Mouse (Mus musculus): ENCODE data around the gene Tbc1d2b. TPM values are rescaled to one million over a fixed set of nuclear protein-coding genes. Genes with fewer than 3 reads are reported as not detected.

Gene Tbc1d2b
- polyA plus RNA-seq, 2 experiments, result 6.5 to 9.8 TPM

DNA sequence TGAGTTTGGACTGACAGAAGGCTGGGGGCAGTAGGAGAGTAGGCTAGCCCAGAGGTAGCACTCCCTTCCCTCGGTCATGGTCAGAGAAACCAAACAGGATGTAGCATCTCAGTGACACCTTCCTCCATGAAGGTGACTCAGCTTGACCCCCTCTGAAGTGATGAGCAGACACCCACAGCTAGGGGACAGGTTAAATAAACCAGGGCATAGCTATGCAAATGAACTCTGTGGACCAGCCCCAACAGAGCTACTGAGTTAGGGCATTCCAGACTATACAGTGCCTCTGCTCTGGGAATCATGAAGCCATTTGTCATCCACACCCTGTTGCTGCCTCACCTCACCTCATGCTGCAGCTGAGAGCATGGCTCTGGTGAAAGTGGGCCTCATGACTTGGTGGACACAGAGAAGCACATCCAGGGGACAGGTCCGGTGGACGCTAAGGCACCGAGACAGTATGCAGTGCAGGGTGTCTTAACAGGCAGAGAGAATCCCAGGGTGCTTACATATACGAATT, 36.6 kb downstream of the Tbc1d2b start:
- WGBS (ENCODE audit: insufficient replicate concordance), result 83% methylated on average over 5 of the region's 5 CpGs
- no peak for DNase-seq (ENCODE audit: low read depth in 3 of 3, low spot score in 3 of 3)
- Histone ChIP-seq H3K36me3 (replicated peaks; ENCODE audit: control insufficient read depth, insufficient read depth, low read depth) (peaks cover 16% of the 10 kb centered on the region), H3K4me2 (ENCODE audit: low read depth) (no peak overlapping the region), H3K9ac (replicated peaks) (no peak overlapping the region; the same call in 1 of the 2 replicates), H3K27me3 (ENCODE audit: control insufficient read depth, insufficient read depth, low read length) (no peaks in the 10 kb centered on the region), H3K27ac (peak overlapping the region; percentile 48), H3K4me3 (ENCODE audit: insufficient read depth in 1 of 2, low read depth in 2 of 2, low read length in 2 of 2) (no peak overlapping the region), H3K4me1 (replicated peaks; ENCODE audit: control insufficient read depth in 2 of 2, insufficient read depth in 2 of 2, low read length in 1 of 2) (peaks cover 51 to 64% of the 10 kb centered on the region in 2 experiments), H3K9me3 (ENCODE audit: control insufficient read depth, low read length) (no peaks in the 10 kb centered on the region)
- no peak for ATAC-seq (ENCODE audit: insufficient read depth)
- TF ChIP-seq EP300 (IDR thresholded peaks at IDR 0.05; ENCODE audit: low read depth) (no peak), CTCF (IDR thresholded peaks at IDR 0.05; ENCODE audit: low read depth) (no peak)

DNA sequence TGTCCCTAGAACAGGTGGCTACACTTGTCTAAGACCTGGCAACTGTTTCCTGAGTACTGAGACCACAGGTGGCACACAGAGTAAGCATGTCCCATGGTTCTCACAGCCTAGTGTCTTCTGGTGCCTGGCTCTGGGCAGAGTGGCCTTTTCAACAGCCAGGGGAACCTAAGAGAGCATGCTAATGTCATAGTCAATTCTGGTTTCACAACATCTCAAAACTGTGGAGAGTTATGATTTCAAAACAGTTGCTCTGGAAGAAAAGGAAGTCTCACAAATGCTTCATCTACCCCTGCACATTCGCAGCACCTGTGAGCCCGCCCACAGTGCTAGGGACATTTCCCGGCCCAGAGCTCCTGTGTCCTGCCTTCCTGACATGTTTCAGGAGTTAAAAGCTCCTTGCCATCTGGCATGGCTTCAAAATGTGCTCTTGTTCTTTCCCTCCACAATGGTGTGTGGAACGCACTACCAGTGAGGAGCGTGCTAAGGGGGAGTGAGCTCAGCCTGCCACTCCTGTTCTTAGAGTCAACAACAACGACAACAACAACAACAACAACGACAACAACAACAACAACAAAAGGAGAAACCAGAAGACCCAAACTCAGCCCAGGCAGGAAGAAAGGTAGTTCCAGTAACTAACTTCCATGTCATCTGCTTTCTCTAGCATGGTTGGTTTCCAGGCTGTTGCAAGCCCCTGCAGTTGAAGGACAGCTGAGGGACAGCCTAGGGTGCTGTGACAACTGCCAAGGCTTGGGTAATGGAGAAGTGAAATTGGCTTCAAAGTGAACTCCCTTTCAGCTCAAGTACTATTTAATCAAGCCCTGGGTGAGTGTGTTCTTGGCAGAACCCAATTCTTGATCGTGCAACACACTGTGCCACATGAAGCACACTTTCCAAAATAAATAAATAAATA, 37.6 kb downstream of the Tbc1d2b start:
- TF ChIP-seq EP300 (IDR thresholded peaks at IDR 0.05; ENCODE audit: low read depth) (no peak), CTCF (IDR thresholded peaks at IDR 0.05; ENCODE audit: low read depth) (no peak)
- no peak for DNase-seq (ENCODE audit: low read depth in 3 of 3, low spot score in 3 of 3)
- Histone ChIP-seq H3K4me1 (replicated peaks; ENCODE audit: control insufficient read depth in 2 of 2, insufficient read depth in 2 of 2, low read length in 1 of 2) (peaks cover 42 to 55% of the 10 kb centered on the region in 2 experiments), H3K9ac (replicated peaks) (no peak overlapping the region), H3K27me3 (ENCODE audit: control insufficient read depth, insufficient read depth, low read length) (no peaks in the 10 kb centered on the region), H3K27ac (peak overlapping the region; percentile 53), H3K9me3 (ENCODE audit: control insufficient read depth, low read length) (no peaks in the 10 kb centered on the region), H3K4me2 (ENCODE audit: low read depth) (no peak overlapping the region), H3K4me3 (ENCODE audit: insufficient read depth in 1 of 2, low read depth in 2 of 2, low read length in 2 of 2) (no peak overlapping the region), H3K36me3 (replicated peaks; ENCODE audit: control insufficient read depth, insufficient read depth, low read depth) (peaks cover 16% of the 10 kb centered on the region)
- WGBS (ENCODE audit: insufficient replicate concordance), result 81% methylated on average over 8 of the region's 8 CpGs
- ATAC-seq (ENCODE audit: insufficient read depth), result no peak

DNA sequence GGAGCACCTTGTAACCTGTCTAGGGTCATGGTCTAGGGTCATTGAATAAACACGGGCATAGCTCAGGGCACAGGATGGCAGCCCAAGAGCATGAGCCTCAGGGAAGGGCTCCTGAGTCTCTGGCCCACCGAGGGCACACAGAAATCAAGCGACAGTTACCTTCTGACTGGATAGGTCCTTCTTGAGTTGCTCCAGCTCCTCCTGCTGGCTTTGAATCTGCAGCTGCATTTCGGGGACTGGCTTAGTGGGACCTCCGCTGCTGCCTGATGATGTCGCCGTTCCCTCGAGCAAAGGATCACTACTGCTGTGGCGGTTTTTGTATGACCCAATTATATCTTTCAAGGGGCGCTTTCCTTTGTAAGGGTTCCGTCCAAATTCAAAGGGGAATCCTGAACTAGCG, 43.4 kb downstream of the Tbc1d2b start:
- 83% methylated on average over 12 of the region's 12 CpGs for WGBS (ENCODE audit: insufficient replicate concordance)
- no peak for TF ChIP-seq EP300 (IDR thresholded peaks at IDR 0.05; ENCODE audit: low read depth)
- TF ChIP-seq CTCF (IDR thresholded peaks at IDR 0.05; ENCODE audit: low read depth), result 0 out of 2 replicates have a peak, but pooled peaks have one; percentile 19
- Histone ChIP-seq H3K36me3 (replicated peaks; ENCODE audit: control insufficient read depth, insufficient read depth, low read depth) (peaks cover 56% of the 10 kb centered on the region), H3K4me3 (ENCODE audit: insufficient read depth in 1 of 2, low read depth in 2 of 2, low read length in 2 of 2) (no peak overlapping the region), H3K4me2 (ENCODE audit: low read depth) (no peak overlapping the region), H3K27me3 (ENCODE audit: control insufficient read depth, insufficient read depth, low read length) (no peaks in the 10 kb centered on the region), H3K9me3 (ENCODE audit: control insufficient read depth, low read length) (no peaks in the 10 kb centered on the region), H3K4me1 (replicated peaks; ENCODE audit: control insufficient read depth in 2 of 2, insufficient read depth in 2 of 2, low read length in 1 of 2) (peaks cover under 1 to 11% of the 10 kb centered on the region in 2 experiments), H3K27ac (no peak overlapping the region), H3K9ac (replicated peaks) (no peak overlapping the region)
- DNase-seq (ENCODE audit: low read depth in 3 of 3, low spot score in 3 of 3) (no peak), ATAC-seq (ENCODE audit: insufficient read depth) (no peak)

DNA sequence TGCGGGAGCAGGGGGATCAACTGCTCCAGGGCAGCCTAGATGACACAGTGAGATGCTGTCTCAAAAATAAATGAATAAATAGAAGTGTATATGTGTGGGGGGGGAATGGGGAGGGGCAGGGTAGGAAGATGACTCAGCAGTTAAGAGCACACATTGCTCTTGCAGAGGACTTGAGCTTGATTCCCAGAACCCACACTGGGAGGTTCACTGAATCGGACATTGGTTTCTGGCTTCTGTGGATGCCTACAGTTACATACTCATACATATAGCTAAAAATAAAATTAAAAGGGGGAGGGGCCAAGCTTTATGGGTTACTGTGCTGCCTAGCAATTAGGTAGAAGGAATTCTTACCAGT, 43.9 kb downstream of the Tbc1d2b start:
- Histone ChIP-seq H3K27ac (no peak overlapping the region), H3K4me3 (ENCODE audit: insufficient read depth in 1 of 2, low read depth in 2 of 2, low read length in 2 of 2) (no peak overlapping the region), H3K27me3 (ENCODE audit: control insufficient read depth, insufficient read depth, low read length) (no peaks in the 10 kb centered on the region), H3K36me3 (replicated peaks; ENCODE audit: control insufficient read depth, insufficient read depth, low read depth) (peaks cover 60% of the 10 kb centered on the region), H3K4me2 (ENCODE audit: low read depth) (no peak overlapping the region), H3K9me3 (ENCODE audit: control insufficient read depth, low read length) (no peaks in the 10 kb centered on the region), H3K9ac (replicated peaks) (no peak overlapping the region), H3K4me1 (replicated peaks; ENCODE audit: control insufficient read depth in 2 of 2, insufficient read depth in 2 of 2, low read length in 1 of 2) (peaks cover 0 to 8% of the 10 kb centered on the region in 2 experiments; a peak in 2 of 4 replicates)
- TF ChIP-seq CTCF (IDR thresholded peaks at IDR 0.05; ENCODE audit: low read depth), result no peak
- TF ChIP-seq EP300 (IDR thresholded peaks at IDR 0.05; ENCODE audit: low read depth), result no peak
- ATAC-seq (ENCODE audit: insufficient read depth), result peak; percentile 32; the same call in 1 of the 2 replicates
- WGBS (ENCODE audit: insufficient replicate concordance), result 68% methylated on average over 2 of the region's 2 CpGs
- DNase-seq (ENCODE audit: low read depth in 3 of 3, low spot score in 3 of 3), result no peak

DNA sequence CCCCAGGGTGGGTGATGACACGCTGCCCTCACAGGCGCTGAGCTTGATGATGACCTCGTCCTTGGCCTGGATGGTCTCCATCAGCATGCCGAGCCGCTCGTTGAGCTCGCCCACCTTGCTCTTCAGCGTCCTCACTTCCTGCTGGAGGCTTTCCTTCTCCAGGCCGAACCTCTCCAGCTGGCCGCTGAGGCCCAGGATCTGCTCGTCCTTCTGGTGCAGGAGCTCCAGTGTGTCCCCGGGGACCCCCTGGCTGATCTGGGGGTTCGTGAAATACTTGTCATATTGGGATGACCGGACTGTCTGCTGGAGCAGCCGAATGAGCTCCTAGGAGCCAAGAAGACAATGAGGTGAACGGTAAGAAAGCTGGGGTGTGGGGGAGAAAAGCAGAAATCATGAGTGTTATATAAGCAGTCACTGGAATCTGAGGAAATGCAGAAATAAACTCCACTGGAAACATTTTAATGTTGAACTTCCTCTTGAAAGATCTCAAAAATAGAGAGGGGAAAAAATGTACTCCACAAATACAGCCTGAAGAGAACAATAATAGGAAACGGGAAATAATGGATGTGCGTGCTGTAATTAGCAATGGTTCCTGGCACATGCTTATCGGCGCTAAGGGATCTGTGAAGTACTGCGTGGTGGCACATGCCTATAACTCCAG, 44.4 kb downstream of the Tbc1d2b start:
- Histone ChIP-seq H3K9ac (replicated peaks) (no peak overlapping the region), H3K4me1 (replicated peaks; ENCODE audit: control insufficient read depth in 2 of 2, insufficient read depth in 2 of 2, low read length in 1 of 2) (peaks cover 0 to 8% of the 10 kb centered on the region in 2 experiments; a peak in 2 of 4 replicates), H3K9me3 (ENCODE audit: control insufficient read depth, low read length) (no peaks in the 10 kb centered on the region), H3K4me2 (ENCODE audit: low read depth) (no peak overlapping the region), H3K36me3 (replicated peaks; ENCODE audit: control insufficient read depth, insufficient read depth, low read depth) (peaks cover 62% of the 10 kb centered on the region), H3K4me3 (ENCODE audit: insufficient read depth in 1 of 2, low read depth in 2 of 2, low read length in 2 of 2) (no peak overlapping the region), H3K27ac (no peak overlapping the region), H3K27me3 (ENCODE audit: control insufficient read depth, insufficient read depth, low read length) (no peaks in the 10 kb centered on the region)
- no peak for ATAC-seq (ENCODE audit: insufficient read depth)
- 87% methylated on average over 21 of the region's 21 CpGs for WGBS (ENCODE audit: insufficient replicate concordance)
- no peak for DNase-seq (ENCODE audit: low read depth in 3 of 3, low spot score in 3 of 3)
- no peak for TF ChIP-seq CTCF (IDR thresholded peaks at IDR 0.05; ENCODE audit: low read depth)

Data from liver, embryonic 14.5 days (tissue).